Mouse (Mus musculus) CH12.LX (cell line): Measurements from ENCODE around the gene Thsd7b.

Experiments used
- BHLHE40 ChIP-seq: IDR thresholded peaks from 2 replicates; pipeline ENCODE4 v1.6.1; 2011; ENCODE audit warnings: mild to moderate bottlenecking, low read depth, low read length, improper control_type of control experiment
- CTCF ChIP-seq, 2 experiments: IDR thresholded peaks in 1 of 2; conservative IDR thresholded peaks in 1 of 2; 2 replicates each; pipeline ENCODE4 v1.5.1; 2011 to 2012; ENCODE audit warnings: low read depth in 2 of 2, low read length in 2 of 2, improper control_type of control experiment in 1 of 2, inconsistent platforms in 1 of 2, mild to moderate bottlenecking in 1 of 2, moderate library complexity in 1 of 2
- MAFK ChIP-seq: IDR thresholded peaks from 2 replicates; pipeline ENCODE4 v1.6.1; 2011; ENCODE audit warnings: low read length, improper control_type of control experiment; ENCODE audit not compliant: insufficient replicate concordance
- POLR2A ChIP-seq: IDR thresholded peaks from 2 replicates; pipeline ENCODE4 v1.6.1; 2011; ENCODE audit warnings: low read depth, mild to moderate bottlenecking, improper control_type of control experiment, low read length

DNA sequence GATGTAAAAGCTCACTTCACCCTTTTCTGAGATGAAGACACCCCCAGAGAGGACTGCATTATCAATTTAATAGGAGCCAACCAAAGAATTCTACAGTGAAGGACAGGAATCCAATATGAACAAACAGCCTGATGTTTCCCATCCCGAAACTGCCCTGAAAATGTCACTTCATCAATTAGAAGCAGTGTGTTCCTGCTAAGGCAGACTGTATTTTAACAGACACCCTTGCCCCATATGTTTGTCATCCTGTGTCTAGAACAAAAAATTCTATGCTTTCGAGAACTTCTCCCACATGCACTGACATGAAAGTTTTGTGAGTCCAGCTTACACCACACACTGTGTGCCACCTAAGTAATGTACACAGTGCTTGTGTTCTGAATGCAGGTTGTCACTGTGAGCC lies 812.8 kb downstream of the Thsd7b start:
- TF ChIP-seq POLR2A (no peak), BHLHE40 (no peak), CTCF (conservative IDR thresholded peaks at IDR 0.05 in 1 of 2, IDR thresholded peaks at IDR 0.05 in 1 of 2; ENCODE audit: low read depth in 2 of 2, low read length in 2 of 2) (no peak), MAFK (no peak)
